Mouse (Mus musculus) left cerebral cortex, postnatal 10 days (tissue): ENCODE measurements at regions not wholly inside any gene's neighbourhood (a gene's known extent, or its start where the extent isn't known, plus 50 kb on each side); places are given as distances from the start of the nearest gene placed in this dataset.

ENCODE experiments used
- DNase-seq, 2 experiments: peaks; one replicate each; pipeline ENCODE4 v3.0.0; 2021 to 2022; ENCODE audit warnings: low spot score in 2 of 2, mixed read lengths in 1 of 2; ENCODE audit errors: extremely low spot score in 1 of 2
- intact Hi-C: fragments of 180-260 bp; cut with DNase I; formaldehyde crosslinking; loops from one replicate; pipeline ENCODE4 v1.15.1; 2025

GRCm38 (mm10) chr6:66012675-66013074, 60.3 kb downstream of the 4930544G11Rik start:
- intact Hi-C loops = no loop called here
- DNase-seq = no peak

DNA sequence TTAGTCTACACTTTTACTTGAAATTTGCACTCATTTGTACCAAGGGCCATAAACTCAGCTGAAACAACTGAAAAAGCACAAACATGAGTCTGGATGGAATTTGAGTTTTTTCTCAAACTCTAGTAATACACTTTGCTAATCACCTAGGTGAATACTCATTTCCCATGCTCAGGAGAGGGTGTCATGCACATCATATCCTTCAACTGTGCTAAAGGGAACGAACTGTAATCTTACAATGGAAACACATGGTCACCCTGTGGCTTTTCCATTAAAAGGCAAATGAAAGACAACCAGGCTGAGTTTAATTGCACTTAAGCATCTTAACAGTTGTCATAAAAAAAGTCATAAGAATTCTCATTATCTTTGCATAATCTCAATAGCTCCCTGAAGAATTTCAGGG, 71.1 kb downstream of the 4930544G11Rik start:
- intact Hi-C loops = no loop called here
- no peak for DNase-seq

GRCm38 (mm10) chr6:66036789-66037188, 84.4 kb downstream of the 4930544G11Rik start:
- peak in 1 of 2 experiments; percentile 1 for DNase-seq
- intact Hi-C loops = no loop called here

DNA sequence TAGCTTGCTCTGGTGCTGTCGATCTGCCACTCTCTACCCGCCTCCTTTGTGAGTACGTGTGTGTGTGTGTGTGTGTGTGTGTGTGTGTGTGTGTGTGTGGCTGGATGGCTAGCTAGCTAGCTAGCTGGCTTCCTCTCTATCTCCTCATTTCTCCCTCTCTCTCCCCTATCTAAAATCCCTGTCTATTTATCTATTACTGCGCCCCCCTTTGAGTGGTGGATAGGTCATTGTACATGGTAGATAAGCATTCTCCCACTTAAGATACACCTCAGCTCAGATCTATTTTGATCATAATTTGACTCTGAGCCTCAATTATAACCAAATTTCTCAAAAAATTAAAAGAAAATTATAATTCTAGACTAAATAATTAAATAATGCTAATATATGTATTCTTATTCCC, 99.4 kb downstream of the 4930544G11Rik start:
- intact Hi-C loops = no loop called here
- no peak for DNase-seq

- no peak for DNase-seq
- intact Hi-C loops = no loop called here
Observed at GRCm38 (mm10) chr6:66052386-66052785, 100.0 kb downstream of the 4930544G11Rik start.

DNA sequence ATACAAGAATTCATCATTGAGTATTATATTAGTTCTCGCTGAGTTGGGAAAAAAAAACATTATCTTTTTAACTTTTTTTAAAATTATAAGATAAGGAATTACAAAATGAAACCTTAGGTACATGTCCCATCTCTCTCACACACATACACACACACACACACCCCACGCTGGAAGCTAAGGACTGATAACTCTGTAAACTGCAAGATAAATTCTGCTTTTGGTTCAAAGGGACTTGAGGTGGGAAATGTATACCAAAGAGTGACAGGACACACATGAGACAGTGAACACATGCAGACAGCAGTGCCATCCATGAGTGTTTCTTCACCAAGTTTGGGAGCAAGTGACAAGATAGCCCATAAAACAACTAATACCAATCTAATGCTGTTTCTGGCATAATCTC, 100.8 kb downstream of the 4930544G11Rik start:
- intact Hi-C loops = no loop called here
- no peak for DNase-seq

DNA sequence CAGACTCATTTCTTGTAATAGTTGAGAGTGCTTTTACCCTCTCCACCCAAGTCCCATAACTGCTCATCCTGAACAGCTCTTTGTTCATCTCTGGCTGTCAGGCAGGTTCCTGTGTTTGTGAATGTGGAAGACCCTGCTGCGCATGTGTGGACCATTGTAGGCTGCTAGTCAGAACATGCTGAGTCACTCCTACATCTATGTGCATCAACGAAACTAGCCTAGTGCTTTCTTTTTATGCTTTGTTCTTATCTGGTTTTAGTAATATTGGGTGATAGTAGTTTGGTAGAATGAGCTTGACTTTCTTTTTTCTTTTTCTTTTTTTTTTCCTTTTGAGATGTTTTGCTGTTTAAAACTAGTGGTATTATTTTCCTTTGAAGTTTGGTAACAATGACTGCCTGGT, 116.5 kb downstream of the 4930544G11Rik start:
- DNase-seq = no peak
- intact Hi-C loops = no loop called here

DNA sequence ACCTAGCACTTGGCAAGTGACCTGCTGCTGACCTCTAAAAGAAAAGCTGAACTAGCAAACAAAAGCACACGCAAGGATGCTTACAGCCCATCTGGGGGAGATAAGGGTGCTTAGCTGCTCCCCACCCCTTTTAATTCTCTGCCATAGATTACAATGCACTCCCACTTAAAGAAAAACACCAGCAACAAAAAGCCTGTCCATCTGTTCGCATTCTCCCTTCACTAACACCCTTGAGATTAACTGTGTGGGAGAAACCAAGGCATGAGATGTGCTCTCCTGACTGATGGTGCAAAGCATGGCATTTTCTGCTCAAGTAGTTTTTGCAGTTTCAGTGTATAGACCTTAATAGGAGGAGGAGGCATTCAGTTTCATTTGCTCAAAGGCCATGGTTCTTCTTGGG, 125.0 kb downstream of the 4930544G11Rik start:
- intact Hi-C loops = no loop called here
- DNase-seq = no peak

- no peak for DNase-seq
- intact Hi-C loops = no loop called here
Observed at GRCm38 (mm10) chr6:66078769-66079168, 126.4 kb downstream of the 4930544G11Rik start.

DNA sequence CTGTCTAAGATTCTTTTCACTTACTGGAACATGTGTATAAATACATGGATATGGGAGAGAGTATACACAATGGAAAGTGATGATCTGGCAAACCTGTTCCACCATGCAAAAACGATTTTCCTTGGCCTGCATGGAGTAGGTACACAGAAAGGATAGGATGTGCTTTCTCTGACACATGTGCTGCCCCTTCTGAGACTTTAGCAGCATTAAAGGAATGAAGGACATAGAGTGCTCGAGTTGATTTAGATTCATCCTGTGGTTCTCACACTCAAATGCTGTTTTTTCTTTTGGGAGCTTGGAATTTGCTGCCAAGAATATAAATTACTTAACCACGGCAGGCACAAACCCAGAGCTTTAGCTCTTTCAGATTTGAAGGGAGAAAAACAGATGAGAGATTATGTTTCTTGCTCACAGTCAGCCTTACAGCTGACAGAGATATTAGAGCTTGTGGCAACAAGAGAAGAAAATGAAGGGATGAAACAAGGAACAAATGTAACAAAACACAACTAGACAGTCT, 149.2 kb downstream of the 4930544G11Rik start:
- intact Hi-C loops = no loop called here
- peak in 1 of 2 experiments; percentile 30 for DNase-seq

DNA sequence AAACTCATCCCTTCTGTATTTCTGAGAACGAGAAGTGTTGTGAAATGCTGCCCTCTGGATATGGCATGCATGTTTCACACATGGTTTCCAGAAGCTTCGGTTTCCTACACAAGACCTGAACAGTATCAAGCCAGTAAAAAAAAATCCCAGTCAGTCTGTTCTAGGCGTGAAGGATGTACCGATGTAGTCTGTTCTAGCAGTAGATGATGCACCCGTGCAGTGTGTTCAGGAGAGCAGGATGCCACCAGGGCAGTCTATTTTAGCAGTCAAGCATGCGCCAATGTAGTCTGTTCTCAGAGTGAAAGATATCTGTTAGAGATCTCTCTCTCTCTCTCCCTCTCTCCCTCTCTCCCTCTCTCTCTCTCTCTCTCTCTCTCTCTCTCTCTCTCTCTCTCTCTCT, 162.0 kb downstream of the 4930544G11Rik start:
- intact Hi-C loops = loop anchor here (10.0 kb wide), 1 partner anchor 460 kb away; no protein-coding TSS in a partner anchor
- DNase-seq = peak in 1 of 2 experiments; percentile 10

- DNase-seq = no peak
- intact Hi-C loops = no loop called here
Observed at GRCm38 (mm10) chr6:66121479-66122183, 169.2 kb downstream of the 4930544G11Rik start.

DNA sequence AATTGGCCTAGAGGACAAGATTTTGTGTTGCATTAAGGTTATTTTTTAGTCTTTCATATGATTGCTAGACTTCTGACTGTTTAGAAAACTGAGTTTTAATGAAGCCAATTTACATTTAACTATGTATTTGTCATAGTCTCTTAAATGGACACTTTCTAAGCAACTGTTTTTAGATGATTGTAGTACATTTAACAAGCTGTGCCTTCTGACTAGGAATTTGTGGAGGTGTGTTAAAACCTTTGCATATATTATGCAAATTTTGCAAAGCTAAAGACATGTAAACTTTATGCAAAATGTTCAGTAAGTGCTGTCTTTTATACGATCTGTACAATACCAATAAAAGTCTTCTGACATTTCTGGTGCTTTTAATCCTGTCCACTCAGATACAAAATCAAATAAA, 171.9 kb downstream of the 4930544G11Rik start:
- intact Hi-C loops = no loop called here
- DNase-seq = no peak

GRCm38 (mm10) chr6:66151786-66152185, 199.4 kb downstream of the 4930544G11Rik start:
- DNase-seq = no peak
- intact Hi-C loops = no loop called here

- DNase-seq = no peak
- intact Hi-C loops = no loop called here
Observed at GRCm38 (mm10) chr6:66154831-66155230, 202.4 kb downstream of the 4930544G11Rik start.

- intact Hi-C loops = no loop called here
Observed at GRCm38 (mm10) chr6:66160805-66161204, 208.4 kb downstream of the 4930544G11Rik start.

GRCm38 (mm10) chr6:66168913-66169312, 216.5 kb downstream of the 4930544G11Rik start:
- no peak for DNase-seq
- intact Hi-C loops = no loop called here

More at GRCm38 (mm10) chr6:66160805-66161204, 208.4 kb downstream of the 4930544G11Rik start:
- no peak for DNase-seq

DNA sequence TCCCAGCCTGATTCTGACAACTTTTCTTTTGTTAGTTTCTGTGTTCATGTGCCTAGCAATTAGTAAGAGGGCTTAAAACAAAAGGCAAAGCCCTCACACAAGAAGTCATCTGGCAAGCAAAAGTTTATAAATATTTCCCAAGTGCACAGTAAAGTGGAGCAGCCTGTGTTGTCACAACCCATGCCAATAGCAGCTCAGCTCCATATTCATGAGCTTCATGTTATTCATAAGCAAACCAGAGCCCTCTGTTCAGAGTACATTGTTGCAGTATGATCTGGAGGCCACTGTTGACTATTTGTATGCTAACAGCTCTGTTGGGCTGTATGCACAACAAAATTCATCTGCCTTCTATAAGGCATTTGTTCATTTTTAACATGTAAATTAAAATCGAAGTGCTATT, 245.6 kb downstream of the 4930544G11Rik start:
- intact Hi-C loops = no loop called here
- DNase-seq = peak in 1 of 2 experiments; percentile 7

DNA sequence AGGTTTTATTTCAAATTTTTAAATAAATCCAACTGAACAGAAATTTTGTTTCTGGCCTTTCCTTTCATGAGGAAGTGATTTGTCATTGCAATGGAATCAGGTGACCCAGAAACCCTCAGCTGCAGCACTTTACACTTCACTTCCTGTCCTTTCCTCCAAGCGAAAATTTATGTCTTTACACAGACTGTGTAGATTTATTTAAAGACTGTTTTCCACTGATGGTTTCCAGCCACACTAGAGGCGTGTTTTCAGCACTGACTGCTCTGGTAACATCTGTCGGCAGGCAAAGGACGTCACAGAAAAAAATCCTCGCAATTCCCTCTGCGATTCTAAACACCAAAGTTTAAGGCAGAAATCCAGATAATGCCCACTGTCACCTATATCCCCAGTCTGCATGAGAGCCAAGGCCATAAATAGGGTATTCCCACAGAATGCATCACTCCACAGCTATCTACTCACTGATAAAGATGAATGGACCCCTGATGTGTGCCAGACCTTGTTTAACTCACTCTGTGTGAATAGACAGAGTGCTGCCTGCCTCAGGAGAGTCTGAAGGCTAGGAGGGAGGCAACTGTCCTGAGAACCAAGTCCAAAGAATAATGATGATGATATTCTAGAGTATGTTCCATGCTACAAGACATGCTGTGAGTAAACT, 247.9 kb downstream of the 4930544G11Rik start:
- intact Hi-C loops = no loop called here
- DNase-seq = no peak

DNA sequence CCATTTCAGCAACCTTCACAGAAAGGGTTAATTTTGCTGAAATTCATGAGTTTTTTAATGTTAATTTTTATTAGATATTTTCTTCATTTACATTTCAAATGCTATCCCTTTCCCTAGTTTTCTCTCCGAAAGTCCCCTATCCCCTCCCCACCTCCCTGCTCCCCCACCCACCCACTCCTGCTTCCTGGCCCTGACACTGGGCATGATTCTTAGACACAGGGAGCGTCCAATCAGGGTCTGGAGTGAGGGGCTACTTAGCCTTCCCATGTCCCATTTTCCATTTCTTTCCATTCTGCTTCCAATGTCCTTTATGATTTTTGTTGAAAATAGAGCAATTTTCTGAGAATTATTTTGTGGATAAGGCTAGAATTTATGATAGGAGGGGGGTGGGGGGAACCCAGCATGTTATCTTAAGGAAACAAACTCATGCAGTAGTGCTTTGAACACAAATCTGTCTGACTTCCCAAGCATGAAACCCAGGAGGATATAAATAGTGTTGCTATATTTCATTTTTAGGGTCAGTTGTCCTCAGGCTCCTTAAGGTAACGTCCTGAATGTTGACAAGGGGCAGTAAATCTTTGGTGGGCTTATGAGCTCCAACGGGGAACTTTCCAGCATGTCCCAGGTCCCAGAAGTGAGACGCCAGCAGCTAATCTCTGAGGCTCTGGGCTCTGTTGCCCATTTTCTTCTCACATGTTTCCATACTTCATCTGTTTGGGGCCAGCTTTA, 254.0 kb downstream of the 4930544G11Rik start:
- intact Hi-C loops = no loop called here
- DNase-seq = no peak
